Mouse (Mus musculus) heart, adult 9 months (tissue): ENCODE results near the gene Rab35.
A peak's percentile ranks its signal among the peaks of the same experiment; 100 is the strongest.

Experiments used
- DNase-seq, 2 experiments: peaks; one replicate each; pipeline ENCODE4 v3.0.0; 2022; ENCODE audit warnings: low spot score in 2 of 2

Rab35 gene

GRCm38 (mm10) chr5:115648876-115649275 lies 17.2 kb downstream of the Rab35 start:
- DNase-seq: no peak

DNA sequence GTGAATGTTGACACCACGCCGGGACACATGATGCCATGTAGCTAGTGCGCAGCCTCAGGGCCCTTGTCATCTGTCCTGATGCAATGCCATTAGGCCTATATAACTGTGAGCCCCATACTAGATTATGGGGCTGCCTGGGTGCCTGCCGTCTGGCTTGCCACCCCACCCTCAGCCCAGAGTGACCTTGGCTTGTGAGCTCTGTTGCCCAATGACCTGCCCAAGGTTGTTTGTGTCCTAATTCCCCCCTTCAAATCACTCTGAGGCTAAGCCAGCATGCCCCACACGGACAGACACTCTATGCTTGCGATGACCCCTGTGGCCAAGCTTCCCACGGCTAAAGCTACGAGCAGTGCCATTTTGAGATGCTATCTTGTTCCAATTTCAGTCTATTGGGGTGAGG lies 18.0 kb downstream of the Rab35 start:
- no peak for DNase-seq

DNA sequence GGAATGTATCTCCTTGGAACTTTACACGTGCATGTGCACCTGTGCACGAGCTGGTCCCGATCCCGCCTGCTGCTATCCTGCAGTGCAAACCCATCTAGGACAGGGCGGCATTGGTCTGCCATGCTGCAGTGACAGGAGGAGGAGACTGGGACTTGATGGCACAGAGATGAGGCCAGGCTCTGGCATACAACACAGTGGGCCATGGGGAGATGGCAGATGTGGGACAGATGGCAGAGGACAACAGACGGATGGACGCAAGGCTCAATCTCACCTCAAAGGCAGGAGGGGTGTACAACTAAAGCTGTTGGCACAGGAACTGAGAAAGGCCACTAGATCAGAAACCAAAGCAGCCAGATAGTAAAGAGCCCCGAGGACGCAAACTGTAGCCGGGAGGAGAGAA lies 19.2 kb downstream of the Rab35 start:
- DNase-seq: no peak

- DNase-seq: no peak
These were observed 20.1 kb downstream of the Rab35 start for GRCm38 (mm10) chr5:115651821-115652220.

DNA sequence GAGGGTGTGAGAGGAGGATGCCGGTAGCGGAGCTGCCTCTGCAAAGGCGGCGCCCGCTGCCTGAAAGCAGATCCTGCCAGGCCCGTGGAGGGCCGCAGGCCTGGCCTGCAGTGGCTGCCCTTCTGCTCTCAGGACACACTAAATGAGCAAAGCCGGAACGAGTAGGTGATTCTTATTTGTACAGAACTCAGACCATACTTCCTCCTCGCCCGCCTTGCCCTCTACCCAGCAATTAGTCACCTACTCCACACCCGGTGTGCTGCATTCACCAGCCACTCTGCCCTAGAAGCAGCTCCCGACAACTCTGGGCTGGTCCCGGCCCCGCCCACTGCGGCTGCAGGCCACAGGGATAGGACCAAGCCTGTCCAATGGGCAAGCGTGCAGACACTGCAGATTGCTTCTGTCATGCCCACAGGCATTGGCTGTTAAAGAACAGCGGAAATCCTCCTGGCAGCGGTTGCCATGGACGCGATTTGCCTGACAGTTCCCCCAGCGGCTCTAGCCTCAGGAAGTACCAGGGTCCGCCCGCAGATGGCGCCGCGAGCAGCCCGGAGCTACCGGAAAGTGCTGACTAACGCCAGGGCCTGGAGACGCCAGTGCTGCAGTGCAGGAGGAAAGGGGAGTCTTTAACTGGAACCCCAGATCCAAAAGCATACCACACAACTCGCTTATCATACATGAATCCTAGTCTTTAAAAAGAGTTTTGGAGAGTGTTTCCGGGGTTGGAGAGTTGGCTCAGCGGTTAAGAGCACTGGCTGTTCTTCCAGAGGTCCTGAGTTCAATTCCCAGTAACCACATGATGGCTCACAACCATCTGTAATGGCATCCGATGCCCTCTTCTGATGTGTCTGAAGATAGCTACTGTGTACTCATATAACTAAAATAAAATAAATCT lies 21.2 kb downstream of the Rab35 start:
- peak; percentile 100 for DNase-seq

- DNase-seq: no peak
These were observed 22.1 kb downstream of the Rab35 start for GRCm38 (mm10) chr5:115653776-115654175.

GRCm38 (mm10) chr5:115656677-115657076 lies 25.0 kb downstream of the Rab35 start:
- DNase-seq: no peak

- no peak for DNase-seq
These were observed 25.5 kb downstream of the Rab35 start for GRCm38 (mm10) chr5:115657234-115657633.

DNA sequence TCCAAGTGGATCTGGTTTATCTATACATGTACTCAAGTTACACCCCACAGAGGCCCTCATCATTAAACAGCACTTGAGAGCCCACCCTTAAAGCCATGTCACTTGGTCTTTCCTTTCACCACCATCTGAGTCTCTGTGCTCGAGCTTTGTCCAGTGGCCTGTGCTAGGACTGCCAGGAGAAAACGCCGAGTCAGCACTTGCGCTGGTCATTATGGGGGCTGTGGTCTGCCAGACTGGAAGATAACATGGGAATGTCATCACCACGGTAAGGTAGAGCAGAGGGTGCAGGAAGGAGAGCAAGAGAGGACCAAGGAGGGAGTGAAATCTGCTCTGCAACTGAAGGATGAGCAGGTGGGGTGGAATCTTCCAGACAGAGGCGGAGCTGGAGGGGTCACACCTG lies 26.6 kb downstream of the Rab35 start:
- no peak for DNase-seq

- no peak for DNase-seq
These were observed 30.9 kb downstream of the Rab35 start for GRCm38 (mm10) chr5:115662658-115663057.

DNA sequence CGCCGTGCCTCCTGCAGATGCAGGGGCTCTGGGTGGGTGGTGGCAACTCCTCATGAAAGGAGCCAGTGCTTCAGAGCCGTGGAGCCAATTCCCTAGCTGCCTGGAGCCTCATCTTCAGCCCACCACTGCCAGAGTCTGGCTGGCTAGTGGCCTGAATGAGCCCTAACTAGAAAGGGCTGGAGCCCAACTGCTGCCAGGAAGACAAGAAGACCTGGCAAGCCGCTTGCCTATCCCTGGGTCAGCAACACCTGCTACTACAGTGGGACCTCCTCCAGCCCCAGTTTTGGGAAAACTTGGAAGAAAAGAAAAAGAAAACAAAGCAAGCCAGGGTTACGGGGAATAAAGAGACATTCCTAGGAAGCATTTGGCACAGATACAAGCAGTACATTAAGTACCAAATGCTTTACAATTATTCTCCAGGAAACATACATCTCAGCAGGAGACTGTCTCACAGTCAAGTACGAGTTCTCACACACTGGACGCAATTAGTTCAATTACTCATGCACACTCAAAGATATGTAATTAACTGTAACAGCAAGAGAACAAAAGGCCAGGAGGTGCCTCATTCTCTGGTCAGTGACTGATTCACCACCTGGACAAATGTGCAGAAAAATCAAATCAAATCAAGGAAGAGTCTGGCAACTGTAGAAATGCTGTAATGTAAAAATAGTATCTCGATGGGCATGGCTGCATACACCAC lies 34.8 kb downstream of the Rab35 start:
- no peak for DNase-seq

DNA sequence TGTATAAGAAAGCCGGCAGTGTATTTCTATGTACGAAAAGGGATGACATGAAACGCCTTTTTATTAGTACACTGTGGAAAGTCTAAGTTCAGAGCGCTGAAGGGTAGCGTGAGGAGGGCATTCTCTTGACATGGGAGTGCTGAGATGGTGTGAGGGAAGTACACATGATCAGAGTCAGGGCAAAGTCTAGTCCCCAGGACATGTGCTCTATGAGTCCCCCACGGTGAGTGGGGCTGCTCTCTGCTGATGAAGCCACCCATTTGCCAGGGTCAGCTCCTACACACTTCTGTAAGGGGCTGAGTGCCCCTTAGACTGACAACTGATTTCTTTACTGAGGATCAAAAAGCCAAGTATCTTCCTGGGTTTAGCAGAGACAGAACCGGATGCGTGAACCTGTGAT lies 35.5 kb downstream of the Rab35 start:
- DNase-seq: no peak

- no peak for DNase-seq
These were observed 36.2 kb downstream of the Rab35 start for GRCm38 (mm10) chr5:115667894-115668293.

DNA sequence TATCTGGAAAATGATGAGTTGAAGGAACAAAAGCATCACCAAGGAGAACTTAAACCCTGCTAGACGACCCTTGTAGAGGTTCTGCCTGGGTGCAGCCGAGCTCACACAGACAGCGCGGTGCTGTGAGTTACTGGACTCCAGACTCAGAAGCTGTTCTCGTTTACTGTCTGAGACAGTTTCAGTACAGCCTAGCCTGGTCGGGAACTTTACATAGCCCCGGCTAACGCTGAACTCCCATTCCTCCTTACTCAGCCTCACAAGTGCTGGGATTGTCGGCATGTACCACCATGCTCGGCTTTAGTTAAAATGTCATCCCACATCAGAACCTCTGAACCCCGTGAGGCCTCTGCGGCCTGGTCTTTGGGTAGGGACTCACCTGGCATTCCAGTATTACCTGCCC lies 37.3 kb downstream of the Rab35 start:
- DNase-seq: no peak

DNA sequence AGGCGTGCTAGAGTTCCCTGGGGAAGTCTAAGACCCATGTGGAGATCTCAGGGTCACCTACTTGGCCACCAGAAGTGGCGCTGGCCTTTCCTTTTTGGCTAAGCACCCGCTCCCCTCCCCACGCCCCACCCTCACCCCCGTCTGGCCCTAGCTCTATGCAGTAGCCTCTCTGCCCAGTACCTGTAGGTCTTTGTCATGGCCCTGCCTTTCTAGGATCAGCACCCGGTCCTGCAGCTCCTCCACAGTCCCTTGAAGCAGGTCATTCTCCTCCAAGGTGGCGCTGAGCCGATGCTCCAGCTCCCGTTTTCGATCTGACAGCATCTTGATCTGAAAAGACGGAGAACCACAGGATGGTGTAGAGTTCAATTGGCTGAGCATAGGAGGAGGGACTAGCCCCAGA lies 38.3 kb downstream of the Rab35 start:
- no peak for DNase-seq

DNA sequence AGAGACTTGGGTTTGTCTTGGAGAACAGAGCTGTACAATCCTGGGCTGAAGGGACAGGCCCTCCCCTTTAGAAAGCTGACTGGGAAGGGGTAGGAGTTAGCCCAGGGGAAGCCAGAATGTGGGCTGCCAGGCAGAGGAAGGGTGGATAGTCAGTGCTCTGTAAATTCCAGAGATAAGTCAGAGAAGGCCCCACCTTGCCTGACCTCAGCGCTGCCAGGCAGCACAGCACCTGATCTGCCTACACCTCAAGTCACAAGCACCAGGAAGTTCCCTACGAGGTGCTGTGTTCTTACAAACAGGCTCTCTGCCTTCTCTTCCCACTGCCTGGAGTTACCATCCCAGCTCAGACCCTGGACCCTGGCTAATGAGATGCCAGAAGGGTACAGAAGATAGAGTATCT lies 38.7 kb downstream of the Rab35 start:
- DNase-seq: no peak

GRCm38 (mm10) chr5:115671846-115672245 lies 40.1 kb downstream of the Rab35 start:
- DNase-seq: no peak

- no peak for DNase-seq
These were observed 53.4 kb downstream of the Rab35 start for GRCm38 (mm10) chr5:115685126-115685525.

DNA sequence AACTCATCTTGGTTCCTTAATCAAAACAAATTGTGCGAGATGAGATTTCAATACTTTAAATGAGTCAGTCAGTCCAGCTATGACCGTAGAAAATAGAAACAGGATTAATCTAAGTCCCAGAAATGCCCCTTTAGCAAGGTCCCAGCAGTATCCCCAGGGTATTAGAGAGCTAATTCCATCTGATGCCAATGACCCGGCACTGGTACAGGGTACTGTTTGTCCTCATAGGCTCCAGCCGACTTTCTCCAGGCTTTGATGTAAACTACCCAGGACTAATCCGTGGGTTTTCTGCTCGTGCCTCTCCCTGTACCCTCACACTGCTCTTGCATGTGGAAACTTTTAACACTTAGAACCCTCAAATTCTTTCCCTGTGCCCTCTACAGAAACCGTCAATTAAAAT lies 55.0 kb downstream of the Rab35 start:
- DNase-seq: no peak

DNA sequence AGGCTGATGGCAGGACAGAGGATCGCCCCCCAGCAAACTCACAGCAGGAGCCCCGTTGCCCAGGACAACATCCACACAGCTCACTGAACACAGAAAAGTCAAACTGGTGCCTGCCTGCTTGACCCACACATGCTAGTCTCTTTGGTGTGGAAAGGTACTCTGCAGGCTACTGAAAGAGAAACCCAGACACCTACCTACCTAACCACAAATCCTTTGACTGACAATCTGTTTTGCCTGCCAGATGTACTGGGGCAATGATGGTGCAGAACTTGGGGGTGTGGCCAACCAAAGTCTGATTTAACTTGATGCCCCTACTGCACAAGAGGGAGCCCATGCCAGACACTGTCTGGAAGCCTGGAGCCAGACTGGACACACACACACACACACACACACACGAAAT lies 61.6 kb downstream of the Rab35 start:
- no peak for DNase-seq

- DNase-seq: no peak
These were observed 63.6 kb downstream of the Rab35 start for GRCm38 (mm10) chr5:115695191-115695770.

DNA sequence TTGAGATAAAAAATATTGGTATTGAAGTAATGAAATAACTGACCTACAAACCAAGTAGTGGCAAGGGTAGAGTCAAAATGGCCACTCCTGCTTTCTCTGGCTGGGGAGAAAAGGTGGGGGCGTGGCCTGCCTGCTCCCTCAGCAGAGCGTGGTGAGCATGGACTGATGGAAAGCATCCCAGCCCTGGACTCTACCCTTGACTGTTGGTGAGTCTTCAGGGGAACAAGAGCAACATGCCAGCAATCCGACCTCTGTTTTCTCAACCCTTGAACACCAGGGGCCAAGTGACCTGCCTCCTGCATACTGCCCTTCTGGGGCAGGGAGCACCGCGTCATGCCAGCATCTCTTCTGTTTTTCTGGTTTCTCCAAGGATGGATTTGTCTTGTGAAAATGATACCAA lies 65.1 kb downstream of the Rab35 start:
- no peak for DNase-seq
